Mouse (Mus musculus) forebrain, embryonic 16.5 days (tissue): ENCODE measurements around the gene Map2k6. TPM values are rescaled to one million over a fixed set of nuclear protein-coding genes. Genes with fewer than 3 reads are reported as not detected.

Experiments
- ATAC-seq: fragments of 200-750 bp; cut with Nextera tagmentation; 2 replicates; pipeline ENCODE4 v1.8.0; 2017; ENCODE audit warnings: mild to moderate bottlenecking, moderate library complexity
- H3K27ac ChIP-seq: fragments of 300-500 bp; sonication (generic); 2 replicates; pipeline ENCODE4 v1.5.1; 2014; ENCODE audit warnings: low read length, control low read depth
- H3K27me3 ChIP-seq: fragments of 300-500 bp; sonication (generic); replicated peaks from 2 replicates; pipeline ENCODE4 v1.6.1; 2014; ENCODE audit warnings: low read length; ENCODE audit not compliant: control insufficient read depth, insufficient read depth
- H3K36me3 ChIP-seq: fragments of 300-500 bp; sonication (generic); 2 replicates; pipeline ENCODE4 v1.6.1; 2014; ENCODE audit not compliant: control insufficient read depth, insufficient read depth
- H3K4me1 ChIP-seq: fragments of 300-500 bp; sonication (generic); replicated peaks from 2 replicates; pipeline ENCODE4 v1.6.1; 2014; ENCODE audit warnings: low read length; ENCODE audit not compliant: control insufficient read depth, insufficient read depth
- H3K4me2 ChIP-seq: fragments of 300-500 bp; sonication (generic); 2 replicates; pipeline ENCODE4 v1.6.1; 2014; ENCODE audit warnings: mild to moderate bottlenecking, low read length, control low read depth
- H3K4me3 ChIP-seq: fragments of 300-500 bp; sonication (generic); replicated peaks from 2 replicates; pipeline ENCODE4 v1.5.1; 2014; ENCODE audit warnings: mild to moderate bottlenecking, low read length, control low read depth
- H3K9ac ChIP-seq: fragments of 300-500 bp; sonication (generic); replicated peaks from 2 replicates; pipeline ENCODE4 v1.6.1; 2014; ENCODE audit warnings: low read depth, low read length, control low read depth
- H3K9me3 ChIP-seq: fragments of 300-500 bp; sonication (generic); 2 replicates; pipeline ENCODE4 v1.6.1; 2016; ENCODE audit warnings: low read length; ENCODE audit not compliant: control insufficient read depth
- WGBS: fragments of 180-500 bp; shearing (Covaris S2); extraction: QIAGEN DNeasy Blood & Tissue Kit; methylation state at CpG from one replicate; pipeline ENCODE4 v1.1.7; 2014; 5-methylcytosine and 5-hydroxymethylcytosine counted together
- polyA plus RNA-seq: library from polyadenylated mRNA; unstranded; fragments of >200 nt; fragmentation: Nextera tagmentation; extraction: Ambion mirVana; gene quantifications from 2 replicates; pipeline ENCODE4 v1.2.1, GENCODE M21; 2015

The Map2k6 gene
- polyA plus RNA-seq, 1 experiment from 2014 or later, result 44.7 TPM

- H3K36me3 ChIP-seq, result 0 out of 2 replicates have a peak, but pooled peaks cover 2% of the 10 kb centered on the region
- H3K27ac ChIP-seq, result no peak overlapping the region
- peaks cover 3% of the 10 kb centered on the region; the same call in 1 of the 2 replicates for H3K9me3 ChIP-seq
- H3K9ac ChIP-seq, result no peak overlapping the region
- no peak for ATAC-seq
- no peak overlapping the region for H3K4me2 ChIP-seq
- H3K27me3 ChIP-seq, result no peaks in the 10 kb centered on the region
- H3K4me3 ChIP-seq, result no peak overlapping the region
- H3K4me1 ChIP-seq, result peaks cover 18% of the 10 kb centered on the region
- WGBS, result 96% methylated on average over 1 of the region's 1 CpGs
These were observed 85.5 kb downstream of the Map2k6 start for GRCm38 (mm10) chr11:110484426-110484825.

- 94% methylated on average over 6 of the region's 6 CpGs for WGBS
- H3K27ac ChIP-seq, result no peak overlapping the region
- H3K4me1 ChIP-seq, result peaks cover 11% of the 10 kb centered on the region
- no peak for ATAC-seq
- H3K4me2 ChIP-seq, result no peak overlapping the region
- H3K27me3 ChIP-seq, result no peaks in the 10 kb centered on the region
- H3K9ac ChIP-seq, result no peak overlapping the region
- H3K36me3 ChIP-seq, result 0 out of 2 replicates have a peak, but pooled peaks cover 2% of the 10 kb centered on the region
- H3K4me3 ChIP-seq, result no peak overlapping the region
- H3K9me3 ChIP-seq, result peaks cover 3% of the 10 kb centered on the region; the same call in 1 of the 2 replicates
These were observed 86.2 kb downstream of the Map2k6 start for GRCm38 (mm10) chr11:110485081-110485480.

- no peak overlapping the region for H3K9ac ChIP-seq
- WGBS, result 93% methylated on average over 6 of the region's 6 CpGs
- no peaks in the 10 kb centered on the region for H3K27me3 ChIP-seq
- H3K4me1 ChIP-seq, result no peaks in the 10 kb centered on the region
- no peak for ATAC-seq
- H3K9me3 ChIP-seq, result peaks cover 3% of the 10 kb centered on the region; the same call in 1 of the 2 replicates
- no peak overlapping the region for H3K4me2 ChIP-seq
- peaks cover 14% of the 10 kb centered on the region for H3K36me3 ChIP-seq
- H3K4me3 ChIP-seq, result no peak overlapping the region
- H3K27ac ChIP-seq, result no peak overlapping the region
These were observed 88.9 kb downstream of the Map2k6 start for GRCm38 (mm10) chr11:110487796-110488195.

- Histone ChIP-seq H3K27me3 (no peaks in the 10 kb centered on the region), H3K9me3 (peaks cover 3% of the 10 kb centered on the region; the same call in 1 of the 2 replicates), H3K27ac (no peak overlapping the region), H3K4me3 (no peak overlapping the region), H3K9ac (no peak overlapping the region), H3K4me2 (no peak overlapping the region), H3K4me1 (no peaks in the 10 kb centered on the region), H3K36me3 (peaks cover 18% of the 10 kb centered on the region)
- ATAC-seq, result no peak
- 97% methylated on average over 7 of the region's 7 CpGs for WGBS
These were observed 89.4 kb downstream of the Map2k6 start for GRCm38 (mm10) chr11:110488301-110488700.

GRCm38 (mm10) chr11:110495323-110496060 is 96.6 kb downstream of the Map2k6 start:
- 0 out of 2 replicates have a peak, but pooled peaks cover 2% of the 10 kb centered on the region for H3K4me1 ChIP-seq
- H3K27me3 ChIP-seq, result no peaks in the 10 kb centered on the region
- WGBS, result 82% methylated on average over 4 of the region's 4 CpGs
- no peak overlapping the region for H3K4me2 ChIP-seq
- H3K9ac ChIP-seq, result no peak overlapping the region
- H3K36me3 ChIP-seq, result peaks cover 33% of the 10 kb centered on the region
- H3K9me3 ChIP-seq, result no peaks in the 10 kb centered on the region; the same call in 1 of the 2 replicates
- H3K4me3 ChIP-seq, result no peak overlapping the region
- no peak overlapping the region for H3K27ac ChIP-seq
- no peak for ATAC-seq

GRCm38 (mm10) chr11:110496061-110496446 is 97.1 kb downstream of the Map2k6 start:
- no peak overlapping the region for H3K9ac ChIP-seq
- 0 out of 2 replicates have a peak, but pooled peaks cover 2% of the 10 kb centered on the region for H3K4me1 ChIP-seq
- no peak overlapping the region for H3K4me3 ChIP-seq
- no peak overlapping the region for H3K4me2 ChIP-seq
- no peaks in the 10 kb centered on the region; the same call in 1 of the 2 replicates for H3K9me3 ChIP-seq
- whole genome bisulfite sequencing, result 49% methylated on average over 12 of the region's 12 CpGs
- no peaks in the 10 kb centered on the region for H3K27me3 ChIP-seq
- no peak overlapping the region for H3K27ac ChIP-seq
- ATAC-seq, result peak; percentile 43
- peaks cover 33% of the 10 kb centered on the region for H3K36me3 ChIP-seq

- no peaks in the 10 kb centered on the region for H3K27me3 ChIP-seq
- H3K9ac ChIP-seq, result no peak overlapping the region
- H3K9me3 ChIP-seq, result no peaks in the 10 kb centered on the region
- H3K36me3 ChIP-seq, result peaks cover 23% of the 10 kb centered on the region
- H3K4me1 ChIP-seq, result 0 out of 2 replicates have a peak, but pooled peaks cover 2% of the 10 kb centered on the region
- 62% methylated on average over 8 of the region's 8 CpGs for WGBS
- no peak overlapping the region for H3K4me3 ChIP-seq
- ATAC-seq, result 0 out of 2 replicates have a peak, but pooled peaks have one; percentile 23
- no peak overlapping the region for H3K27ac ChIP-seq
- no peak overlapping the region for H3K4me2 ChIP-seq
These were observed 98.8 kb downstream of the Map2k6 start for GRCm38 (mm10) chr11:110497743-110498142.

- Histone ChIP-seq H3K9me3 (no peaks in the 10 kb centered on the region), H3K27me3 (no peaks in the 10 kb centered on the region), H3K27ac (no peak overlapping the region), H3K9ac (no peak overlapping the region), H3K36me3 (peaks cover 15% of the 10 kb centered on the region; the same call in 1 of the 2 replicates), H3K4me3 (no peak overlapping the region), H3K4me2 (no peak overlapping the region), H3K4me1 (0 out of 2 replicates have a peak, but pooled peaks cover 2% of the 10 kb centered on the region)
- 70% methylated on average over 6 of the region's 6 CpGs for WGBS
- ATAC-seq, result peak; percentile 54
These were observed 99.8 kb downstream of the Map2k6 start for GRCm38 (mm10) chr11:110498651-110499213.

GRCm38 (mm10) chr11:110502937-110503670 is 104.2 kb downstream of the Map2k6 start:
- 0 out of 2 replicates have a peak, but pooled peaks cover 2% of the 10 kb centered on the region for H3K4me1 ChIP-seq
- 91% methylated on average over 11 of the region's 11 CpGs for WGBS
- H3K36me3 ChIP-seq, result peaks cover 30% of the 10 kb centered on the region
- H3K9ac ChIP-seq, result no peak overlapping the region
- no peak overlapping the region for H3K27ac ChIP-seq
- H3K9me3 ChIP-seq, result no peaks in the 10 kb centered on the region
- no peak for ATAC-seq
- no peak overlapping the region for H3K4me2 ChIP-seq
- no peaks in the 10 kb centered on the region for H3K27me3 ChIP-seq
- no peak overlapping the region for H3K4me3 ChIP-seq
